9 mouse cellular contexts compared by ENCODE assay signal in the genomic region with DNA sequence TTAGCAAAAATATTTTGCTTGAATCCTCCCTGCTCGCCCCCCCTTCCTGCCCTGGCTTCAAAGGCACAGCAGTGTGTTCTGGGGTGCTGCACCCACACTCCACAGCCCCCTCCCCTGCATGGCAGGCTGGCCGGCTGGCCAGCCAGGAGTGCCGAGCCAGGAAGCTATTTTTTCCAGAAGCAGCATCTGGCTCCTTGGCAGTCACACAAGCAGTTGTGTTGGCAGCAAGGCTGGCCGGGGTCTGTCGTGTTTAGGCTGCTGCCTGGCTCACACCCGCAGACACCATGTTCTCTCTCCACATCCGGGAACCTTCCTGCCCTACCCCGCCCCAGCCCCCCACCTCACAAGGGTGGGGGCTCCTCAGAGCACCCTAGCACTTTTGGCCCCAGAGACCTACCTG.
DNase-seq lines count a peak whose midpoint lies in the region; ATAC-seq and TF ChIP-seq lines count a peak whose summit lies in the region.
"Had no signal": no experiment of that assay in that cellular context is flagged by ENCODE, and none has a peak within 500 bp of the region (broad histone marks: within the 10 kb centered on the region; RNA-seq: fewer than 3 reads in every experiment).

No protein-coding gene starts in this region.

- no peaks in the 10 kb centered on the region for H3K36me3 ChIP-seq in hindbrain, postnatal 0 days (ENCODE audit: insufficient read depth, low read length)
- H3K36me3 ChIP-seq in liver, embryonic 11.5 days (ENCODE audit: control insufficient read depth, insufficient read depth, low read length) = no peaks in the 10 kb centered on the region
- H3K36me3 ChIP-seq: neural tube, embryonic 12.5 days had no signal

- peak; percentile 19 for DNase-seq in kidney, postnatal 14 days
- no peak for DNase-seq in kidney, postnatal 36 days
- DNase-seq in frontal cortex, postnatal 36 days (ENCODE audit: low spot score in 2 of 2) = peak; percentile 50 to 57
- peak; percentile 69 for DNase-seq in hindbrain, postnatal 0 days (ENCODE audit: low spot score)
- DNase-seq in lung, postnatal 4 days = peak; percentile 54 to 84
- DNase-seq in liver, embryonic 11.5 days (ENCODE audit: low spot score) = no peak
- no peak for DNase-seq in Muller cell, postnatal 12 days (ENCODE audit: inconsistent ontology term)
- no peak for DNase-seq in liver

- H3K9ac ChIP-seq in hindbrain, postnatal 0 days (replicated peaks; ENCODE audit: low read length) = no peak overlapping the region
- H3K9ac ChIP-seq in liver, embryonic 11.5 days (ENCODE audit: low read depth, low read length) = no peak overlapping the region
- H3K9ac ChIP-seq: neural tube, embryonic 12.5 days had no signal

- peak; percentile 41; the same call in 1 of the 2 replicates for ATAC-seq in hindbrain, postnatal 0 days
- no peak for ATAC-seq in liver, embryonic 11.5 days (replicated peaks; ENCODE audit: low FRiP score)

- WGBS in hindbrain, postnatal 0 days = 37% methylated on average over 8 of the region's 8 CpGs
- 70% methylated on average over 8 of the region's 8 CpGs for WGBS in liver, embryonic 11.5 days

- H3K4me2 ChIP-seq in hindbrain, postnatal 0 days (ENCODE audit: low read depth, low read length) = no peak overlapping the region
- no peak overlapping the region for H3K4me2 ChIP-seq in liver, embryonic 11.5 days
- H3K4me2 ChIP-seq: neural tube, embryonic 12.5 days had no signal

- TF ChIP-seq CTCF in hindbrain, postnatal 0 days (IDR thresholded peaks at IDR 0.05; ENCODE audit: low read depth) = no peak

- H3K4me1 ChIP-seq in hindbrain, postnatal 0 days (ENCODE audit: insufficient read depth, low read length) = peaks cover 7% of the 10 kb centered on the region; the same call in 1 of the 2 replicates
- no peaks in the 10 kb centered on the region for H3K4me1 ChIP-seq in liver, embryonic 11.5 days (replicated peaks; ENCODE audit: control insufficient read depth, insufficient read depth, low read length)

- no peak overlapping the region for H3K4me3 ChIP-seq in hindbrain, postnatal 0 days (ENCODE audit: low read length)
- no peak overlapping the region for H3K4me3 ChIP-seq in liver, embryonic 11.5 days (ENCODE audit: low read depth, low read length)
- H3K4me3 ChIP-seq: neural tube, embryonic 12.5 days had no signal

- no peaks in the 10 kb centered on the region for H3K9me3 ChIP-seq in hindbrain, postnatal 0 days (ENCODE audit: low read length)
- H3K9me3 ChIP-seq in liver, embryonic 11.5 days (ENCODE audit: control insufficient read depth, low read length) = no peaks in the 10 kb centered on the region
- H3K9me3 ChIP-seq: neural tube, embryonic 12.5 days had no signal

- H3K27ac ChIP-seq in hindbrain, postnatal 0 days = no peak overlapping the region
- H3K27ac ChIP-seq in liver, embryonic 11.5 days (ENCODE audit: low read depth, low read length) = no peak overlapping the region
- H3K27ac ChIP-seq: neural tube, embryonic 12.5 days had no signal

- H3K27me3 ChIP-seq in hindbrain, postnatal 0 days (ENCODE audit: insufficient read depth, low read length) = no peaks in the 10 kb centered on the region
- no peaks in the 10 kb centered on the region; the same call in none of the 2 replicates for H3K27me3 ChIP-seq in liver, embryonic 11.5 days (replicated peaks; ENCODE audit: control insufficient read depth, insufficient read depth, low read length)

Comparison
In these comparisons a context has a peak if more than half of its experiments do, and no peak if none do; other contexts are left out.
1. DNase-seq: peak in kidney, postnatal 14 days (single experiment), frontal cortex, postnatal 36 days (2 of 2), hindbrain, postnatal 0 days (single experiment) and lung, postnatal 4 days (2 of 2); none in kidney, postnatal 36 days (0 of 2), liver, embryonic 11.5 days (single experiment), Muller cell, postnatal 12 days (single experiment) and liver (single experiment).